Mouse (Mus musculus) forebrain, embryonic 12.5 days (tissue): Measurements from ENCODE around the gene Aoah. TPM values are rescaled to one million over a fixed set of nuclear protein-coding genes. Genes with fewer than 3 reads are reported as not detected.

Experiments
- ATAC-seq: fragments of 200-750 bp; cut with Nextera tagmentation; 2 replicates; pipeline ENCODE4 v1.8.0; 2017; ENCODE audit warnings: moderate TSS enrichment; ENCODE audit not compliant: low FRiP score
- H3K27ac ChIP-seq: fragments of 300-500 bp; sonication (generic); 2 replicates; pipeline ENCODE4 v1.5.1; 2016; ENCODE audit warnings: mild to moderate bottlenecking
- H3K27me3 ChIP-seq: fragments of 300-500 bp; sonication (generic); 2 replicates; pipeline ENCODE4 v1.6.1; 2016; ENCODE audit warnings: mild to moderate bottlenecking
- H3K36me3 ChIP-seq: fragments of 300-500 bp; sonication (generic); replicated peaks from 2 replicates; pipeline ENCODE4 v1.6.1; 2016; ENCODE audit warnings: mild to moderate bottlenecking
- H3K4me1 ChIP-seq: fragments of 300-500 bp; sonication (generic); 2 replicates; pipeline ENCODE4 v1.6.1; 2016
- H3K4me2 ChIP-seq: fragments of 300-500 bp; sonication (generic); 2 replicates; pipeline ENCODE4 v1.6.1; 2016; ENCODE audit warnings: mild to moderate bottlenecking, moderate library complexity
- H3K4me3 ChIP-seq: fragments of 300-500 bp; sonication (generic); replicated peaks from 2 replicates; pipeline ENCODE4 v1.5.1; 2016; ENCODE audit warnings: mild to moderate bottlenecking
- H3K9ac ChIP-seq: fragments of 300-500 bp; sonication (generic); 2 replicates; pipeline ENCODE4 v1.6.1; 2016; ENCODE audit warnings: mild to moderate bottlenecking
- H3K9me3 ChIP-seq: fragments of 300-500 bp; sonication (generic); 2 replicates; pipeline ENCODE4 v1.6.1; 2016
- WGBS: fragments of 180-500 bp; shearing (Covaris S2); methylation state at CpG from one replicate; pipeline ENCODE4 v1.1.7; 2016; 5-methylcytosine and 5-hydroxymethylcytosine counted together
- polyA plus RNA-seq: library from polyadenylated mRNA; unstranded; fragments of >200 nt; fragmentation: Nextera tagmentation; extraction: Ambion mirVana; gene quantifications from 2 replicates; pipeline ENCODE4 v1.2.1, GENCODE M21; 2016

Gene Aoah
- polyA plus RNA-seq, 1 experiment from 2014 or later: 0.79 TPM

GRCm38 (mm10) chr13:20820712-20821328, 26.9 kb downstream of the Aoah start:
- no peaks in the 10 kb centered on the region for H3K4me1 ChIP-seq
- 54% methylated on average over 2 of the region's 2 CpGs for WGBS
- H3K9me3 ChIP-seq: no peaks in the 10 kb centered on the region
- no peak overlapping the region for H3K9ac ChIP-seq
- no peak overlapping the region for H3K4me2 ChIP-seq
- no peak overlapping the region for H3K4me3 ChIP-seq
- no peaks in the 10 kb centered on the region for H3K27me3 ChIP-seq
- no peak overlapping the region for H3K27ac ChIP-seq
- ATAC-seq: no peak
- H3K36me3 ChIP-seq: no peaks in the 10 kb centered on the region

- ATAC-seq: no peak
- Histone ChIP-seq H3K4me1 (no peaks in the 10 kb centered on the region), H3K27ac (no peak overlapping the region), H3K27me3 (no peaks in the 10 kb centered on the region), H3K9ac (no peak overlapping the region), H3K4me2 (no peak overlapping the region), H3K4me3 (no peak overlapping the region), H3K36me3 (no peaks in the 10 kb centered on the region), H3K9me3 (no peaks in the 10 kb centered on the region)
- 82% methylated on average over 2 of the region's 2 CpGs for WGBS
These were observed 34.8 kb downstream of the Aoah start for GRCm38 (mm10) chr13:20828728-20829127.

GRCm38 (mm10) chr13:20829181-20829900, 35.4 kb downstream of the Aoah start:
- no peaks in the 10 kb centered on the region for H3K36me3 ChIP-seq
- no peak overlapping the region for H3K4me3 ChIP-seq
- H3K27me3 ChIP-seq: no peaks in the 10 kb centered on the region
- no peak overlapping the region for H3K27ac ChIP-seq
- no peaks in the 10 kb centered on the region for H3K4me1 ChIP-seq
- H3K4me2 ChIP-seq: no peak overlapping the region
- H3K9ac ChIP-seq: no peak overlapping the region
- WGBS: 88% methylated on average over 9 of the region's 9 CpGs
- no peaks in the 10 kb centered on the region for H3K9me3 ChIP-seq
- no peak for ATAC-seq

- Histone ChIP-seq H3K9ac (no peak overlapping the region), H3K4me2 (no peak overlapping the region), H3K4me1 (no peaks in the 10 kb centered on the region), H3K27ac (no peak overlapping the region), H3K9me3 (no peaks in the 10 kb centered on the region), H3K27me3 (no peaks in the 10 kb centered on the region), H3K36me3 (no peaks in the 10 kb centered on the region), H3K4me3 (no peak overlapping the region)
- no peak for ATAC-seq
- 68% methylated on average over 3 of the region's 3 CpGs for WGBS
These were observed 62.0 kb downstream of the Aoah start for GRCm38 (mm10) chr13:20855893-20856292.

GRCm38 (mm10) chr13:20899372-20899771, 105.5 kb downstream of the Aoah start:
- no peaks in the 10 kb centered on the region for H3K9me3 ChIP-seq
- no peak for ATAC-seq
- 58% methylated on average over 1 of the region's 1 CpGs for WGBS
- no peak overlapping the region for H3K27ac ChIP-seq
- no peak overlapping the region for H3K9ac ChIP-seq
- H3K4me2 ChIP-seq: no peak overlapping the region
- H3K4me3 ChIP-seq: no peak overlapping the region
- no peaks in the 10 kb centered on the region for H3K27me3 ChIP-seq
- H3K36me3 ChIP-seq: no peaks in the 10 kb centered on the region
- peaks cover 12% of the 10 kb centered on the region; the same call in 1 of the 2 replicates for H3K4me1 ChIP-seq

- WGBS: 60% methylated on average over 8 of the region's 8 CpGs
- ATAC-seq: peak; percentile 76; the same call in 1 of the 2 replicates
- H3K27ac ChIP-seq: no peak overlapping the region
These were observed 106.6 kb downstream of the Aoah start for GRCm38 (mm10) chr13:20900396-20900971.

DNA sequence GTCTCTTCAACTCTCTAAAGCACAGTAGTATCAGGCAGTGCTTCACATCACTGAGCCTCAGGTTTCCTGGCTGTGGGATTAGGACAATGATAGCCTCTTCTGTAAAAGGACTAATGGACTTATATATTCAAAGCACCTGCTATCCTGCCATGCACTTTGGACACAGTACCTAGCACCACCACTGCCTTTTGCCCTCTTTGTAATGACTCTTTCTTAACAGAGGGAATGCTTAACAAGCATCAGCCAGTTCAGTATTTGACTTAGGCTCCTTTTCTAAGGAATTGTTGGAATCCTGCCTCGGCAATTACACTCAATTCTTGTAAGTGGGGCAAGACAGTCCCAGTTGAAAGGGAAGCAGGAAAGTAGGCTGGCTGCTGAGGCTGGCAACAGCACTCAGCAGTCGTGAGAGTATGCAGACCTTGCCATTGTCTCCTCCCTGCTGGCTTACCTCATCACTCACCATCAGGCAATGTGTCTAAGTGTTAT, 107.1 kb downstream of the Aoah start:
- 27% methylated on average over 2 of the region's 2 CpGs for WGBS
- Histone ChIP-seq H3K4me1 (peaks cover 12% of the 10 kb centered on the region; the same call in 1 of the 2 replicates), H3K9ac (no peak overlapping the region), H3K27ac (no peak overlapping the region), H3K9me3 (no peaks in the 10 kb centered on the region), H3K36me3 (no peaks in the 10 kb centered on the region), H3K27me3 (no peaks in the 10 kb centered on the region), H3K4me2 (no peak overlapping the region), H3K4me3 (no peak overlapping the region)
- ATAC-seq: peak; percentile 67; the same call in 1 of the 2 replicates

More at GRCm38 (mm10) chr13:20900396-20900971, 106.6 kb downstream of the Aoah start:
- no peaks in the 10 kb centered on the region for H3K9me3 ChIP-seq
- H3K4me1 ChIP-seq: peaks cover 12% of the 10 kb centered on the region; the same call in 1 of the 2 replicates
- no peak overlapping the region for H3K4me3 ChIP-seq
- H3K9ac ChIP-seq: no peak overlapping the region
- H3K36me3 ChIP-seq: no peaks in the 10 kb centered on the region
- H3K4me2 ChIP-seq: no peak overlapping the region
- no peaks in the 10 kb centered on the region for H3K27me3 ChIP-seq

DNA sequence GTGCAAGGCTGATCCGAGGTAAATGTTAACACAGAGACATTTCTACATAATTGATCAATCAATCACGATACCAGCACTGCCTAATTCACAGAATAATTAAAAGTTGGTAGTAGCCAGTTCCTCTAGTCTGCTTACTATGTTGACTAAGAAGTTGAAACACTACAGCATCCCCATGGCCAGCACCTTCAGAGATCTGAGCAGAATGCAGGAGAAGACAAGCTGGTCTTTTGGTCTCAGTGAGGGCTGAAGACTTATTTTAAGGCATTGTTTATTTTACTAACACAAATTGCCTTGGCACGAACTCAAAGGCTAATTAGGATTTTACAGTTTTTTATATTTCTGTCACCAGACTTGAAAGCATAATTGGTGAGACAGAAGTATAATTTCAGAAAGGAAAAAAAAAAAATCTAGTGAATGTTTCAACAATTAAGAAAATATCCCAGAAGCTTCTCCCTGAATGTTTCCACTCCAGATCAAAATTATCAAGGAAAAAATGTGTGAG, 107.8 kb downstream of the Aoah start:
- no peak overlapping the region for H3K4me2 ChIP-seq
- H3K36me3 ChIP-seq: no peaks in the 10 kb centered on the region
- no peak overlapping the region for H3K9ac ChIP-seq
- no peaks in the 10 kb centered on the region for H3K27me3 ChIP-seq
- no peaks in the 10 kb centered on the region for H3K9me3 ChIP-seq
- no peak overlapping the region for H3K27ac ChIP-seq
- ATAC-seq: 0 out of 2 replicates have a peak, but pooled peaks have one; percentile 18
- peaks cover 12% of the 10 kb centered on the region; the same call in 1 of the 2 replicates for H3K4me1 ChIP-seq
- no peak overlapping the region for H3K4me3 ChIP-seq
- WGBS: 57% methylated on average over 3 of the region's 3 CpGs

GRCm38 (mm10) chr13:20904118-20904517, 110.2 kb downstream of the Aoah start:
- no peaks in the 10 kb centered on the region for H3K9me3 ChIP-seq
- 77% methylated on average over 4 of the region's 4 CpGs for WGBS
- H3K4me1 ChIP-seq: peaks cover 12% of the 10 kb centered on the region; the same call in 1 of the 2 replicates
- no peak overlapping the region for H3K4me2 ChIP-seq
- ATAC-seq: no peak
- H3K36me3 ChIP-seq: no peaks in the 10 kb centered on the region
- no peak overlapping the region for H3K4me3 ChIP-seq
- H3K27ac ChIP-seq: no peak overlapping the region
- H3K27me3 ChIP-seq: no peaks in the 10 kb centered on the region
- no peak overlapping the region for H3K9ac ChIP-seq

DNA sequence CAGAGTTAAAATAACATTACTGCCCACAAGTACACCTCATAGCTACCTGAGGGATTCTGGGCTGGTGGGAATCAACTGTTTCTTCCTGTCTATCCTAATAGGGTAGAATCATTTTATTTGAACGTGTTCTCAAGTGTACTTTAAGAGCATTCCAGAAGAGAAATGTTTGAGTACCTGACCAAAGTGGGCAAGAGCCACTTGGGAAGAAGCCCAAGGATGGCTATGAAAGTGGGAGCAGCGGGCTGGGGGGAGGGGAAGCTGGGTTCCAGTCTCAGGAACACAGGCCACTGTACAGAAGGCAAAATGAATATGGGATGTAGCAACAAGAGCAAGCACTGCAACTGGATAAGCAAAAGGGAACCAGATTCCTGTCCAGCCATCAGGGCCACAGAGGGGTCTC, 111.3 kb downstream of the Aoah start:
- Histone ChIP-seq H3K27me3 (no peaks in the 10 kb centered on the region), H3K4me2 (no peak overlapping the region), H3K4me1 (peaks cover 12% of the 10 kb centered on the region; the same call in 1 of the 2 replicates), H3K9me3 (no peaks in the 10 kb centered on the region), H3K4me3 (no peak overlapping the region), H3K36me3 (no peaks in the 10 kb centered on the region), H3K9ac (no peak overlapping the region), H3K27ac (no peak overlapping the region)
- no peak for ATAC-seq
- 79% methylated on average over 2 of the region's 2 CpGs for WGBS

DNA sequence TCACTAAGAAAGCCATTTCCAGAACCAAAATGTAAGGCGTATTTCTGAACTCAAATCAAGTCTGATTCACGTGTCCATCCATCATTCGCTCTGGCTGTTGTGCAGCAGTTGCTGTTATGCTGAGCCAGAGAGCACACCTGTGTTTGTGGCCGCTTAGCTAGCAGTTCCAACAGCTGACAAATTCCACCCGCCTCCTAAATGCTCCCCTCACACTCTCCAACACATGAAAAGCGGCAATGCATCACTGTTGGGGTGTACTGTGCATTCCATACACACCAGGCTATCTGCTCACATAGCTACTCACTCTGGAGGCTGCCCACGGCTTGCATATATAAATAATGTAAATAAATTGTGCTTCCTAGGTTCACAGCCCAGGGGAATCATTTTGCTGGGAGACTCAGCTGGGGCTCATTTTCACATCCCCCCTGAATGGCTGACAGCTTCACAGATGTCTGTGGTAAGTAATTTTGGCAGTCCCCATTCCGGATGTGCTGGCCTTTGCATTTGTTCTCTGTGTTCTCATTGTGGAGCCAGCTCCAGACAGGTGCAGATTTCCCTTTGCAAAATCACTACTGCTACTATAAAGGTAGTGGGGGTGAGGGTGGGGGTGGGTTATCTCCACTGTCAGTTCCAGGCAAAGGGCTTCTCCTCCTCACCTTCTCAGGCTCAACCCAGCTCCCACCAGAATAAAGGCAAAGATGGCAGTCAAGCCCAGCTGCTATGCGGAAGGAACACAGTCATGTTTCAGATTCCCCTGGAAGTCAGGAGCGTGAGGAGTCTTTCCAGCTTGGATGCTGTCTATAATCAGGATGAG, 123.0 kb downstream of the Aoah start:
- H3K36me3 ChIP-seq: no peaks in the 10 kb centered on the region
- H3K9ac ChIP-seq: no peak overlapping the region
- WGBS: 82% methylated on average over 10 of the region's 10 CpGs
- no peaks in the 10 kb centered on the region for H3K27me3 ChIP-seq
- no peak for ATAC-seq
- no peaks in the 10 kb centered on the region for H3K9me3 ChIP-seq
- no peak overlapping the region for H3K27ac ChIP-seq
- H3K4me3 ChIP-seq: no peak overlapping the region
- H3K4me1 ChIP-seq: peaks cover 5% of the 10 kb centered on the region; the same call in 1 of the 2 replicates
- no peak overlapping the region for H3K4me2 ChIP-seq

DNA sequence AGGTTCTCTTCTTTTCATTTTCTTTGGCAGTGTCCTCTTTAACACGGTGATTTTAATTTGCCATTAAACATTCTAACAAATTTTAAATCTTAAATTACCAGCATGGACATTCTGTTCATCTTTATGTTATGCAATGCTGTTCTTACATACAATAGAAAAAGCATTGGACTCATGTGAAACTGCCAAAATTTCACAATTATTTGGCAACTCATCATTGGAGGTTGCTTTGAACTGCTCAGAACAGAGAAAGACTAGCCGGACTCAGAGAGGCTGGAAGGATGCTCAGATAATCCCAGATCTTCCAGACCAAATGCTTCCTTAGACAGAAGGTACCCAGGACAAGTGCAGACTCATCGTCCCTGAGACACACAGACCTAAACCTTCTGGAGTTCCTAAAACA, 126.5 kb downstream of the Aoah start:
- Histone ChIP-seq H3K4me3 (no peak overlapping the region), H3K4me2 (no peak overlapping the region), H3K27ac (no peak overlapping the region), H3K9me3 (no peaks in the 10 kb centered on the region), H3K36me3 (no peaks in the 10 kb centered on the region), H3K4me1 (peaks cover 5% of the 10 kb centered on the region; the same call in 1 of the 2 replicates), H3K27me3 (no peaks in the 10 kb centered on the region), H3K9ac (no peak overlapping the region)
- 93% methylated on average over 3 of the region's 3 CpGs for WGBS
- no peak for ATAC-seq
